Mouse (Mus musculus): Measurements from ENCODE around the gene Myh6. TPM values are rescaled to one million over a fixed set of nuclear protein-coding genes. Genes with fewer than 3 reads are reported as not detected.

Myh6 gene
- total and polyA plus RNA-seq, 2 experiments from 2014 or later, result 3,976 to 9,737 TPM

DNA sequence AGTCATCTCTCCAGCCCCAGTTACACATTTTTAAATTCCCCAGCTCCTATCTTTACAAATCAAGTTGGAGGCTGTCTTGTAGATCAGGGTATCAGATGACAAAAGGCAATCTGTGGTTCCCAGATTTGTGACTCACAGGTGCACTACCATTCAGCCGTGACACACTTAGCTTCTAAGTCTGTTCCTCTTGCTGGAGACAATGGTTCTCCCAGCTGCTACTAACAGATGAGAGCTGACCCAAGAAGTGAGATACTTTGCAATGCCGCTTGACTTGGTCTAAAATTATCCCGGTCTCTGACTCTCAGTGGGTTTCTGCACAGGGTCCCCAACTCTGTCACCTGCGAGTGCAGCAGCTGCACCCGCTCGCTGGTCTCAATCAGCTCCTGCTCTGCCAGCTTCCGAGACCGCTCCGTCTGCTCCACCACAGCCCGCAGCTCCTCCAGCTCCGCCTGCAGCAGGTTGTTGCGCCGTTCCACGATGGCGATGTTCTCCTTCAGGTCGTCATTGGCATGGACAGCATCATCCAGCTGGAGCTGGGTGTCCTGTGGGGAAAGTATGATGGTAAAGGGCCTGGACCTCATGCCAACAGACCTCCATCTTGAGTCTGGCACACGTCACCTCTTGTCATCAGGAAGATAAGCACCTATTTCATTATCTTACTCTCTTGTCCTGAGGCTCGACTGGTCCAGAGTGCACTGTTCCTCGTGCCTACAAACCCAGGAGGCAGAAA, 20.6 kb downstream of the Myh6 start:
- no peak overlapping the region for H3K9ac ChIP-seq (replicated peaks; ENCODE audit: low read depth, low read length)
- DNase-seq (ENCODE audit: low spot score) (no peak), ATAC-seq (ENCODE audit: insufficient read depth, low read depth) (no peak)
- no peaks in the 10 kb centered on the region for H3K4me1 ChIP-seq (ENCODE audit: control insufficient read depth, insufficient read depth)
- H3K4me3 ChIP-seq (ENCODE audit: low read depth, low read length), result no peak overlapping the region
- H3K27ac ChIP-seq (ENCODE audit: low read depth), result peak overlapping the region; percentile 46; the same call in 1 of the 2 replicates
- no peak overlapping the region for H3K4me2 ChIP-seq (ENCODE audit: low read depth, low read length)
- WGBS, result 37% methylated on average over 19 of the region's 19 CpGs
- H3K27me3 ChIP-seq (ENCODE audit: control insufficient read depth, insufficient read depth, low read length), result no peaks in the 10 kb centered on the region
- H3K9me3 ChIP-seq (replicated peaks; ENCODE audit: control insufficient read depth, low read length), result no peaks in the 10 kb centered on the region
- peaks cover 97% of the 10 kb centered on the region for H3K36me3 ChIP-seq (replicated peaks; ENCODE audit: control insufficient read depth, insufficient read depth, low read length)
- TF ChIP-seq CTCF (IDR thresholded peaks at IDR 0.05; ENCODE audit: low read depth), result no peak
- TF ChIP-seq EP300 (IDR thresholded peaks at IDR 0.05; ENCODE audit: low read depth), result no peak

DNA sequence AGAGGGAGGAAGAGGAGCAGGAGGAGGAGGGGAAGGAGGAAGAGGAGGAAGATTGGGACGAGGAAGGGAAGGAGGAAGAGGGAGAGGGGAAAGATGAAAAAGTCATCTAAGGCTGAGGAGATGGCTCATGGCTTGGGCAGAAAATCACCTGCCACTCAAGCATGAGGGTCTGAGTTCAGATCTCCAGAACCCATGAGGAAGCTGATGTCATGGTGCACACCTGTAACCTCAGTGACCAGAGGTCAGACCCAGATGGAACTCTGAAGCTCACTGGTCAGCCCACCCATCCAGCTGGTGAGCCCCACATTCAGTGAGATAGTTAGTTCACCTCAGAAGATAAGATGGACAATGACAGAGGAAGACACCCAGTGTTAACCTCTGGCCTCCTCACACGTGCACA, 21.8 kb downstream of the Myh6 start:
- H3K4me2 ChIP-seq (ENCODE audit: low read depth, low read length), result no peak overlapping the region
- H3K27ac ChIP-seq (ENCODE audit: low read depth), result peak overlapping the region; percentile 16; the same call in 1 of the 2 replicates
- H3K36me3 ChIP-seq (replicated peaks; ENCODE audit: control insufficient read depth, insufficient read depth, low read length), result peaks cover 96% of the 10 kb centered on the region
- H3K9me3 ChIP-seq (replicated peaks; ENCODE audit: control insufficient read depth, low read length), result no peaks in the 10 kb centered on the region
- TF ChIP-seq CTCF (IDR thresholded peaks at IDR 0.05; ENCODE audit: low read depth) (no peak), EP300 (IDR thresholded peaks at IDR 0.05; ENCODE audit: low read depth) (no peak)
- ATAC-seq (ENCODE audit: insufficient read depth, low read depth), result no peak
- H3K4me1 ChIP-seq (ENCODE audit: control insufficient read depth, insufficient read depth), result no peaks in the 10 kb centered on the region
- peak; percentile 6 for DNase-seq (ENCODE audit: low spot score)
- no peak overlapping the region for H3K9ac ChIP-seq (replicated peaks; ENCODE audit: low read depth, low read length)
- 51% methylated on average over 2 of the region's 2 CpGs for WGBS
- H3K4me3 ChIP-seq (ENCODE audit: low read depth, low read length), result no peak overlapping the region
- H3K27me3 ChIP-seq (ENCODE audit: control insufficient read depth, insufficient read depth, low read length), result no peaks in the 10 kb centered on the region

DNA sequence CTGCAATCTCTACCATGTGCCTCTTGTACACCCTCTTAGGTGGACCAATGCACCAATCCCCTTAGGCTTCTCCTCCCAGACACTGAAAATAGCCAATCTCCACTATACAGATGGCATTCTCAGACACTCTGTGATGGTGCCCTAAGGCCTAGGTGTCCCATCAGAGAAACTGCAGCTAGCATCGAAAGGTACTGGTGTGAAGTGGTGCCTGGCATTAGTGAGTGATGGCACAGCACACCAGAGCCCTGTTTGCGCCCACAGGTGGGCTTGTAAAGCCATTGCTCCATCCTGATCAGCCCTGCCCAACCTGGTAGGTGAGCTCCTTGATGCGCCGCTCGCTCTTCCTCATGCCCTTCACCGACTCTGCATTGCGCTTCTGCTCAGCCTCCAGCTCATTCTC, 22.8 kb downstream of the Myh6 start:
- ATAC-seq (ENCODE audit: insufficient read depth, low read depth) (no peak), DNase-seq (ENCODE audit: low spot score) (peak; percentile 5)
- H3K4me1 ChIP-seq (ENCODE audit: control insufficient read depth, insufficient read depth), result no peaks in the 10 kb centered on the region
- H3K27me3 ChIP-seq (ENCODE audit: control insufficient read depth, insufficient read depth, low read length), result no peaks in the 10 kb centered on the region
- no peak overlapping the region for H3K9ac ChIP-seq (replicated peaks; ENCODE audit: low read depth, low read length)
- 96% methylated on average over 7 of the region's 7 CpGs for WGBS
- H3K36me3 ChIP-seq (replicated peaks; ENCODE audit: control insufficient read depth, insufficient read depth, low read length), result peaks cover 87% of the 10 kb centered on the region
- no peaks in the 10 kb centered on the region for H3K9me3 ChIP-seq (replicated peaks; ENCODE audit: control insufficient read depth, low read length)
- H3K4me3 ChIP-seq (ENCODE audit: low read depth, low read length), result no peak overlapping the region
- H3K27ac ChIP-seq (ENCODE audit: low read depth), result peak overlapping the region; percentile 22
- TF ChIP-seq CTCF (IDR thresholded peaks at IDR 0.05; ENCODE audit: low read depth) (no peak), EP300 (IDR thresholded peaks at IDR 0.05; ENCODE audit: low read depth) (no peak)
- H3K4me2 ChIP-seq (ENCODE audit: low read depth, low read length), result no peak overlapping the region

GRCm38 (mm10) chr14:54942479-54942878, 24.2 kb downstream of the Myh6 start:
- 66% methylated on average over 8 of the region's 8 CpGs for WGBS
- peak overlapping the region; percentile 22; the same call in 1 of the 2 replicates for H3K27ac ChIP-seq (ENCODE audit: low read depth)
- no peak overlapping the region for H3K9ac ChIP-seq (replicated peaks; ENCODE audit: low read depth, low read length)
- H3K36me3 ChIP-seq (replicated peaks; ENCODE audit: control insufficient read depth, insufficient read depth, low read length), result peaks cover 72% of the 10 kb centered on the region
- no peak for ATAC-seq (ENCODE audit: insufficient read depth, low read depth)
- H3K4me2 ChIP-seq (ENCODE audit: low read depth, low read length), result no peak overlapping the region
- TF ChIP-seq EP300 (IDR thresholded peaks at IDR 0.05; ENCODE audit: low read depth) (no peak), CTCF (IDR thresholded peaks at IDR 0.05; ENCODE audit: low read depth) (no peak)
- no peaks in the 10 kb centered on the region for H3K27me3 ChIP-seq (ENCODE audit: control insufficient read depth, insufficient read depth, low read length)
- no peaks in the 10 kb centered on the region for H3K4me1 ChIP-seq (ENCODE audit: control insufficient read depth, insufficient read depth)
- no peaks in the 10 kb centered on the region for H3K9me3 ChIP-seq (replicated peaks; ENCODE audit: control insufficient read depth, low read length)
- H3K4me3 ChIP-seq (ENCODE audit: low read depth, low read length), result no peak overlapping the region
- peak; percentile 5 for DNase-seq (ENCODE audit: low spot score)

GRCm38 (mm10) chr14:54941024-54941978, 25.4 kb downstream of the Myh6 start:
- TF ChIP-seq CTCF (IDR thresholded peaks at IDR 0.05; ENCODE audit: low read depth) (no peak), EP300 (IDR thresholded peaks at IDR 0.05; ENCODE audit: low read depth) (no peak)
- H3K4me2 ChIP-seq (ENCODE audit: low read depth, low read length), result no peak overlapping the region
- no peaks in the 10 kb centered on the region for H3K9me3 ChIP-seq (replicated peaks; ENCODE audit: control insufficient read depth, low read length)
- no peak for ATAC-seq (ENCODE audit: insufficient read depth, low read depth)
- no peak overlapping the region for H3K9ac ChIP-seq (replicated peaks; ENCODE audit: low read depth, low read length)
- no peak overlapping the region for H3K4me3 ChIP-seq (ENCODE audit: low read depth, low read length)
- 50% methylated on average over 13 of the region's 13 CpGs for WGBS
- peak overlapping the region; percentile 72 for H3K27ac ChIP-seq (ENCODE audit: low read depth)
- peaks cover 60% of the 10 kb centered on the region for H3K36me3 ChIP-seq (replicated peaks; ENCODE audit: control insufficient read depth, insufficient read depth, low read length)
- no peaks in the 10 kb centered on the region for H3K4me1 ChIP-seq (ENCODE audit: control insufficient read depth, insufficient read depth)
- DNase-seq (ENCODE audit: low spot score), result peak; percentile 17
- H3K27me3 ChIP-seq (ENCODE audit: control insufficient read depth, insufficient read depth, low read length), result no peaks in the 10 kb centered on the region

Data from heart, postnatal 0 days (tissue).